Mouse (Mus musculus): ENCODE measurements at regions not wholly inside any gene's neighbourhood (a gene's known extent, or its start where the extent isn't known, plus 50 kb on each side); places are given as distances from the start of the nearest gene placed in this dataset.

- no peak for TF ChIP-seq ZC3H11A (IDR thresholded peaks at IDR 0.05; ENCODE audit: borderline replicate concordance, low read depth, low read length)
- no peak for TF ChIP-seq ZNF384 (IDR thresholded peaks at IDR 0.05; ENCODE audit: low read depth, low read length)
- TF ChIP-seq MAFK (IDR thresholded peaks at IDR 0.05; ENCODE audit: insufficient read depth, low read depth, low read length): no peak
- no peak for TF ChIP-seq HCFC1 (IDR thresholded peaks at IDR 0.05; ENCODE audit: borderline replicate concordance, insufficient read depth, low read length)
Observed at GRCm38 (mm10) chr14:24827381-24828031, 340.6 kb downstream of the Rps24 start.
